Mouse (Mus musculus) forebrain, embryonic 11.5 days (tissue): ENCODE measurements around the gene Lif. TPM values are rescaled to one million over a fixed set of nuclear protein-coding genes. Genes with fewer than 3 reads are reported as not detected.

Experiments
- ATAC-seq: fragments of 200-750 bp; cut with Nextera tagmentation; replicated peaks from 2 replicates; pipeline ENCODE4 v1.8.0; 2017; ENCODE audit warnings: moderate TSS enrichment; ENCODE audit not compliant: low FRiP score
- DNase-seq: peaks from one replicate; pipeline ENCODE4 v3.0.0-alpha.2; 2017; ENCODE audit warnings: low spot score
- H3K27ac ChIP-seq: fragments of 300-500 bp; sonication (generic); 2 replicates; pipeline ENCODE4 v1.5.1; 2014; ENCODE audit warnings: low read depth, low read length
- H3K27me3 ChIP-seq: fragments of 300-500 bp; sonication (generic); 2 replicates; pipeline ENCODE4 v1.6.1; 2014; ENCODE audit warnings: mild to moderate bottlenecking, low read length, mixed read lengths; ENCODE audit not compliant: control insufficient read depth, insufficient read depth
- H3K36me3 ChIP-seq: fragments of 300-500 bp; sonication (generic); 2 replicates; pipeline ENCODE4 v1.6.1; 2014; ENCODE audit warnings: mild to moderate bottlenecking, low read length, moderate library complexity, mixed read lengths; ENCODE audit not compliant: control insufficient read depth, insufficient read depth
- H3K4me1 ChIP-seq: fragments of 300-500 bp; sonication (generic); replicated peaks from 2 replicates; pipeline ENCODE4 v1.6.1; 2014; ENCODE audit warnings: low read length, mixed read lengths; ENCODE audit not compliant: control insufficient read depth, insufficient read depth
- H3K4me2 ChIP-seq: fragments of 300-500 bp; sonication (generic); 2 replicates; pipeline ENCODE4 v1.6.1; 2014; ENCODE audit warnings: low read depth, mild to moderate bottlenecking, low read length, moderate library complexity, mixed read lengths; ENCODE audit not compliant: severe bottlenecking
- H3K4me3 ChIP-seq: fragments of 300-500 bp; sonication (generic); 2 replicates; pipeline ENCODE4 v1.5.1; 2014; ENCODE audit warnings: low read depth, low read length
- H3K9ac ChIP-seq: fragments of 300-500 bp; sonication (generic); 2 replicates; pipeline ENCODE4 v1.6.1; 2014; ENCODE audit warnings: low read length
- H3K9me3 ChIP-seq: fragments of 300-500 bp; sonication (generic); 2 replicates; pipeline ENCODE4 v1.6.1; 2016; ENCODE audit warnings: low read length, mixed read lengths; ENCODE audit not compliant: control insufficient read depth
- WGBS: fragments of 180-500 bp; shearing (Covaris S2); extraction: QIAGEN DNeasy Blood & Tissue Kit; methylation state at CpG from one replicate; pipeline ENCODE4 v1.1.7; 2014; 5-methylcytosine and 5-hydroxymethylcytosine counted together
- polyA plus RNA-seq: library from polyadenylated mRNA; unstranded; fragments of >200 nt; fragmentation: Nextera tagmentation; extraction: Ambion mirVana; gene quantifications from 2 replicates; pipeline ENCODE4 v1.2.1, GENCODE M21; 2014

The Lif gene
- polyA plus RNA-seq, 1 experiment from 2014 or later: not detected

GRCm38 (mm10) chr11:4302363-4302913 is 45.1 kb downstream of the Lif start:
- H3K9ac ChIP-seq: no peak overlapping the region
- no peaks in the 10 kb centered on the region for H3K9me3 ChIP-seq
- no peak for DNase-seq
- H3K27me3 ChIP-seq: no peaks in the 10 kb centered on the region
- WGBS: 18% methylated on average over 5 of the region's 5 CpGs
- no peak overlapping the region for H3K4me2 ChIP-seq
- no peak overlapping the region for H3K27ac ChIP-seq
- H3K4me3 ChIP-seq: no peak overlapping the region
- H3K36me3 ChIP-seq: no peaks in the 10 kb centered on the region
- ATAC-seq: no peak
- no peaks in the 10 kb centered on the region for H3K4me1 ChIP-seq

- Histone ChIP-seq H3K9me3 (no peaks in the 10 kb centered on the region), H3K9ac (no peak overlapping the region), H3K4me3 (no peak overlapping the region), H3K27ac (no peak overlapping the region), H3K4me1 (0 out of 2 replicates have a peak, but pooled peaks cover 2% of the 10 kb centered on the region), H3K4me2 (no peak overlapping the region), H3K27me3 (no peaks in the 10 kb centered on the region), H3K36me3 (no peaks in the 10 kb centered on the region)
- 58% methylated on average over 9 of the region's 9 CpGs for WGBS
- no peak for ATAC-seq
- DNase-seq: no peak
These were observed 45.7 kb downstream of the Lif start for GRCm38 (mm10) chr11:4303033-4303432.

GRCm38 (mm10) chr11:4304203-4304602 is 46.8 kb downstream of the Lif start:
- Histone ChIP-seq H3K4me3 (no peak overlapping the region), H3K9me3 (no peaks in the 10 kb centered on the region), H3K9ac (no peak overlapping the region), H3K4me1 (0 out of 2 replicates have a peak, but pooled peaks cover 2% of the 10 kb centered on the region), H3K4me2 (no peak overlapping the region), H3K27ac (no peak overlapping the region), H3K36me3 (no peaks in the 10 kb centered on the region), H3K27me3 (no peaks in the 10 kb centered on the region)
- DNase-seq: no peak
- WGBS: 81% methylated on average over 4 of the region's 4 CpGs
- ATAC-seq: no peak

- Histone ChIP-seq H3K4me3 (no peak overlapping the region), H3K27ac (no peak overlapping the region), H3K27me3 (no peaks in the 10 kb centered on the region), H3K9me3 (no peaks in the 10 kb centered on the region), H3K4me1 (0 out of 2 replicates have a peak, but pooled peaks cover 2% of the 10 kb centered on the region), H3K36me3 (no peaks in the 10 kb centered on the region), H3K9ac (no peak overlapping the region), H3K4me2 (no peak overlapping the region)
- ATAC-seq: no peak
- DNase-seq: no peak
- WGBS: 88% methylated on average over 4 of the region's 4 CpGs
These were observed 47.7 kb downstream of the Lif start for GRCm38 (mm10) chr11:4305090-4305489.

GRCm38 (mm10) chr11:4306086-4306485 is 48.7 kb downstream of the Lif start:
- Histone ChIP-seq H3K36me3 (no peaks in the 10 kb centered on the region), H3K4me1 (0 out of 2 replicates have a peak, but pooled peaks cover 2% of the 10 kb centered on the region), H3K4me2 (no peak overlapping the region), H3K27me3 (no peaks in the 10 kb centered on the region), H3K27ac (no peak overlapping the region), H3K4me3 (no peak overlapping the region), H3K9ac (no peak overlapping the region), H3K9me3 (no peaks in the 10 kb centered on the region)
- ATAC-seq: no peak
- 72% methylated on average over 2 of the region's 2 CpGs for WGBS
- DNase-seq: no peak

- H3K27me3 ChIP-seq: no peaks in the 10 kb centered on the region
- H3K4me3 ChIP-seq: no peak overlapping the region
- 0 out of 2 replicates have a peak, but pooled peaks cover 2% of the 10 kb centered on the region for H3K4me1 ChIP-seq
- peak; percentile 30 for DNase-seq
- no peak for ATAC-seq
- no peak overlapping the region for H3K27ac ChIP-seq
- no peaks in the 10 kb centered on the region for H3K36me3 ChIP-seq
- 9% methylated on average over 6 of the region's 6 CpGs for WGBS
- no peak overlapping the region for H3K9ac ChIP-seq
- H3K9me3 ChIP-seq: no peaks in the 10 kb centered on the region
- 0 out of 2 replicates have a peak overlapping the region, but pooled peaks have one; percentile 1 for H3K4me2 ChIP-seq
These were observed 50.7 kb downstream of the Lif start for GRCm38 (mm10) chr11:4308060-4308513.

GRCm38 (mm10) chr11:4308514-4309450 is 51.4 kb downstream of the Lif start:
- WGBS: 41% methylated on average over 25 of the region's 25 CpGs
- Histone ChIP-seq H3K9ac (no peak overlapping the region), H3K9me3 (no peaks in the 10 kb centered on the region), H3K27ac (no peak overlapping the region), H3K36me3 (no peaks in the 10 kb centered on the region), H3K27me3 (no peaks in the 10 kb centered on the region), H3K4me1 (0 out of 2 replicates have a peak, but pooled peaks cover 2% of the 10 kb centered on the region), H3K4me3 (no peak overlapping the region), H3K4me2 (0 out of 2 replicates have a peak overlapping the region, but pooled peaks have one; percentile 1)
- DNase-seq: peak; percentile 62
- ATAC-seq: no peak

- no peak for DNase-seq
- WGBS: 88% methylated on average over 4 of the region's 4 CpGs
- no peaks in the 10 kb centered on the region for H3K9me3 ChIP-seq
- no peaks in the 10 kb centered on the region for H3K36me3 ChIP-seq
- ATAC-seq: no peak
- no peak overlapping the region for H3K27ac ChIP-seq
- H3K9ac ChIP-seq: no peak overlapping the region
- no peak overlapping the region for H3K4me3 ChIP-seq
- no peaks in the 10 kb centered on the region for H3K27me3 ChIP-seq
- H3K4me2 ChIP-seq: no peak overlapping the region
- 0 out of 2 replicates have a peak, but pooled peaks cover 2% of the 10 kb centered on the region for H3K4me1 ChIP-seq
These were observed 52.3 kb downstream of the Lif start for GRCm38 (mm10) chr11:4309613-4310012.
